Mouse (Mus musculus) bone marrow macrophage, adult 2 months (primary cell): ENCODE results near the gene Dpp8.
A peak's percentile ranks its signal among the peaks of the same experiment; 100 is the strongest.

Experiments used
- CTCF ChIP-seq: IDR thresholded peaks from 2 replicates; pipeline ENCODE4 v1.5.1; 2012; ENCODE audit warnings: low read depth, mild to moderate bottlenecking, low read length, moderate library complexity
- POLR2A ChIP-seq: IDR thresholded peaks from 2 replicates; pipeline ENCODE4 v1.6.1; 2012; ENCODE audit warnings: mild to moderate bottlenecking, low read depth, low read length, borderline replicate concordance

GRCm38 (mm10) chr9:65123552-65124168 lies 91.4 kb downstream of the Dpp8 start:
- TF ChIP-seq CTCF (peak; percentile 26; the same call in 1 of the 2 replicates), POLR2A (no peak)
